In genomic region chr1:189075671-189076070, GRCm38 (mm10) we compare ENCODE assay signal across 17 mouse cellular contexts.
DNase-seq lines count a peak whose midpoint lies in the region; ATAC-seq and TF ChIP-seq lines count a peak whose summit lies in the region.
"Had no signal": no experiment of that assay in that cellular context is flagged by ENCODE, and none has a peak within 500 bp of the region (broad histone marks: within the 10 kb centered on the region; RNA-seq: fewer than 3 reads in every experiment).

No protein-coding gene starts in this region.

- H3K9ac ChIP-seq in heart, embryonic 12.5 days = no peak overlapping the region
- H3K9ac ChIP-seq in lung, postnatal 0 days (replicated peaks; ENCODE audit: low read depth) = no peak overlapping the region
- H3K9ac ChIP-seq: embryonic facial prominence, embryonic 13.5 days; forebrain, embryonic 12.5 days; lung, embryonic 15.5 days; neural tube, embryonic 12.5 days had no signal

- H3K27me3 ChIP-seq in heart, embryonic 12.5 days (replicated peaks) = no peaks in the 10 kb centered on the region
- H3K27me3 ChIP-seq in lung, postnatal 0 days (replicated peaks; ENCODE audit: insufficient read depth, low read length) = no peaks in the 10 kb centered on the region
- H3K27me3 ChIP-seq: embryonic facial prominence, embryonic 13.5 days; forebrain, embryonic 12.5 days; lung, embryonic 15.5 days; neural tube, embryonic 12.5 days had no signal

- no peak for TF ChIP-seq EP300 in lung, postnatal 0 days (IDR thresholded peaks at IDR 0.05)

- no peak for TF ChIP-seq CTCF in lung, postnatal 0 days (IDR thresholded peaks at IDR 0.05)

- peaks cover 10% of the 10 kb centered on the region for H3K4me1 ChIP-seq in heart, embryonic 12.5 days (replicated peaks)
- H3K4me1 ChIP-seq in lung, postnatal 0 days (ENCODE audit: insufficient read depth, low read depth, low read length) = no peaks in the 10 kb centered on the region
- H3K4me1 ChIP-seq: forebrain, embryonic 12.5 days; hindbrain, embryonic 10.5 days; neural tube, embryonic 12.5 days had no signal

- H3K4me2 ChIP-seq in heart, embryonic 12.5 days = no peak overlapping the region
- no peak overlapping the region for H3K4me2 ChIP-seq in lung, postnatal 0 days (replicated peaks; ENCODE audit: low read depth, low read length)
- H3K4me2 ChIP-seq: embryonic facial prominence, embryonic 13.5 days; forebrain, embryonic 12.5 days; lung, embryonic 15.5 days; neural tube, embryonic 12.5 days had no signal

- no peaks in the 10 kb centered on the region for H3K36me3 ChIP-seq in heart, embryonic 12.5 days
- H3K36me3 ChIP-seq in lung, postnatal 0 days (ENCODE audit: insufficient read depth, low read length) = no peaks in the 10 kb centered on the region
- H3K36me3 ChIP-seq: embryonic facial prominence, embryonic 13.5 days; forebrain, embryonic 12.5 days; hindbrain, embryonic 10.5 days; lung, embryonic 15.5 days; neural tube, embryonic 12.5 days had no signal

- no peaks in the 10 kb centered on the region for H3K9me3 ChIP-seq in heart, embryonic 12.5 days (replicated peaks)
- H3K9me3 ChIP-seq in lung, postnatal 0 days (ENCODE audit: low read length) = no peaks in the 10 kb centered on the region
- H3K9me3 ChIP-seq: embryonic facial prominence, embryonic 13.5 days; forebrain, embryonic 12.5 days; hindbrain, embryonic 10.5 days; lung, embryonic 15.5 days; neural tube, embryonic 12.5 days had no signal

- 62% methylated on average over 13 of the region's 13 CpGs for WGBS in heart, embryonic 12.5 days
- 52% methylated on average over 13 of the region's 13 CpGs for WGBS in lung, postnatal 0 days

- DNase-seq in heart, adult 18-20 months = peak; percentile 44
- DNase-seq in heart, adult 8-10 months (ENCODE audit: low spot score) = peak; percentile 58
- DNase-seq in heart, postnatal 10 days = peak; percentile 22 to 51
- peak; percentile 19 for DNase-seq in lung, postnatal 0 days (ENCODE audit: low spot score)
- DNase-seq in thymus, postnatal 10 days (ENCODE audit: low spot score in 2 of 2) = no peak
- DNase-seq: gastrocnemius, postnatal 14 days; midbrain, embryonic 14.5 days; right cerebral cortex, adult 18-20 months had no signal

- intact Hi-C loops in heart, postnatal 10 days (cut with DNase I) = loop anchor here (5.0 kb wide), 1 partner anchor 48 kb away; no protein-coding TSS in a partner anchor

- H3K27ac ChIP-seq in heart, embryonic 12.5 days (ENCODE audit: poor library complexity, severe bottlenecking) = no peak overlapping the region
- no peak overlapping the region for H3K27ac ChIP-seq in lung, postnatal 0 days (ENCODE audit: low read length)
- H3K27ac ChIP-seq: embryonic facial prominence, embryonic 13.5 days; forebrain, embryonic 12.5 days; hindbrain, embryonic 10.5 days; kidney, postnatal 0 days; lung, embryonic 15.5 days; neural tube, embryonic 12.5 days had no signal

- no peak overlapping the region for H3K4me3 ChIP-seq in heart, embryonic 12.5 days
- no peak overlapping the region for H3K4me3 ChIP-seq in lung, postnatal 0 days (ENCODE audit: low read depth, low read length)
- H3K4me3 ChIP-seq: embryonic facial prominence, embryonic 13.5 days; forebrain, embryonic 12.5 days; hindbrain, embryonic 10.5 days; lung, embryonic 15.5 days; neural tube, embryonic 12.5 days had no signal

- no peak for ATAC-seq in heart, embryonic 12.5 days (ENCODE audit: insufficient number of reproducible peaks, low FRiP score)
- ATAC-seq in lung, postnatal 0 days = no peak
- ATAC-seq in megakaryocyte-erythroid progenitor cell, adult 5-6 weeks (replicated peaks; ENCODE audit: low FRiP score, low TSS enrichment, poor library complexity, severe bottlenecking) = no peak
- ATAC-seq: CD4-positive, CD25-positive, alpha-beta regulatory T cell, adult 4 months had no signal

Comparison
In these comparisons a context has a peak if more than half of its experiments do, and no peak if none do; other contexts are left out.
1. DNase-seq: peak in heart, adult 18-20 months (2 of 2), heart, adult 8-10 months (single experiment), heart, postnatal 10 days (2 of 2) and lung, postnatal 0 days (single experiment); none in thymus, postnatal 10 days (0 of 2).